Mouse (Mus musculus): ENCODE results near the gene Zfhx3. TPM values are rescaled to one million over a fixed set of nuclear protein-coding genes. Genes with fewer than 3 reads are reported as not detected.

Gene Zfhx3
- polyA plus RNA-seq, 1 experiment = 6.6 TPM

DNA sequence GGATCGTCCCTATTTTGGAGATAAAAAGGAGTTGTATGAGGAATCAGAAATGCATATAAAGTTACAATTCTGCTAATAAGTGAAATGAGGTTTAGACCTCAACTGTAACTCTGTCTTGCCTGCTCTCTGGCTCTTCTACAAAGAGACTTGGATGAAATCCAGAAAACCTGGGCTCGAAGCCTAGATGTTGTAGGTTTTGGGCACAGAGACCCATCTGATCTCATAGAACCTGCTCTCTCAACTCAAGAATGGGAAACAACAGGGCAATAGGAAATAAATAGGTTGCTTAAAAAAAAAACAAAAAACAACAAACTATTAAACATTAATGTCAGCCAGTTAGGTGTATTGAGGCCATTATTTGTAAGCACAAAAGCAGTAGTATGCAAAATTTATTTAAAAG, 182.6 kb downstream of the Zfhx3 start:
- Histone ChIP-seq H3K27ac (ENCODE audit: control insufficient read depth, insufficient read depth, low read depth, low read length, poor library complexity) (no peak overlapping the region), H3K4me3 (replicated peaks; ENCODE audit: control insufficient read depth, low read depth, low read length) (no peak overlapping the region), H3K4me1 (ENCODE audit: control insufficient read depth, insufficient read depth, low read length) (no peaks in the 10 kb centered on the region)
- TF ChIP-seq CTCF (IDR thresholded peaks at IDR 0.05; ENCODE audit: control insufficient read depth, insufficient read depth, low read length) = no peak
- no peak for TF ChIP-seq POLR2A (IDR thresholded peaks at IDR 0.05; ENCODE audit: borderline replicate concordance, control insufficient read depth, low read depth, low read length)
- WGBS = 60% methylated on average over 2 of the region's 2 CpGs

DNA sequence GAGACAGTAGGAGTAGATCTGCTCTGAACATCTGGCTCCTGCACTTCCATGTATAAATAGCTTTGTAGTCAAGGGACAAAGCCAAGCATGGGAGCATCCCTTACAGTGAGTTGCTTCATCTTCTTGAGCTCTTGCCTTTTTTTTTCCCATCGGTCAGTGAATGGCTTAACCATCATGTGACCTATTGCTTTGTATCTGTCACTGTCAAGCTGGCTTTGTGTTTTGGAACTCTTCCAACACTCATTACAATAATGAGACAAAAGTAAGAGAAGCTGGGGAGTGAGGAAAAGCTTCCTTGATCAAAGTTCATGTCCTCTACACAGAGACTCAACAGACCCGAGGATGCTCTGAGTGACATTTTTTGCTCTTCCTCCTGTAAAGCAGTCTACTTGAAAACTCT, 183.0 kb downstream of the Zfhx3 start:
- Histone ChIP-seq H3K27ac (ENCODE audit: control insufficient read depth, insufficient read depth, low read depth, low read length, poor library complexity) (no peak overlapping the region), H3K4me1 (ENCODE audit: control insufficient read depth, insufficient read depth, low read length) (no peaks in the 10 kb centered on the region), H3K4me3 (replicated peaks; ENCODE audit: control insufficient read depth, low read depth, low read length) (no peak overlapping the region)
- TF ChIP-seq POLR2A (IDR thresholded peaks at IDR 0.05; ENCODE audit: borderline replicate concordance, control insufficient read depth, low read depth, low read length) (no peak), CTCF (IDR thresholded peaks at IDR 0.05; ENCODE audit: control insufficient read depth, insufficient read depth, low read length) (no peak)
- WGBS = 75% methylated on average over 2 of the region's 2 CpGs

DNA sequence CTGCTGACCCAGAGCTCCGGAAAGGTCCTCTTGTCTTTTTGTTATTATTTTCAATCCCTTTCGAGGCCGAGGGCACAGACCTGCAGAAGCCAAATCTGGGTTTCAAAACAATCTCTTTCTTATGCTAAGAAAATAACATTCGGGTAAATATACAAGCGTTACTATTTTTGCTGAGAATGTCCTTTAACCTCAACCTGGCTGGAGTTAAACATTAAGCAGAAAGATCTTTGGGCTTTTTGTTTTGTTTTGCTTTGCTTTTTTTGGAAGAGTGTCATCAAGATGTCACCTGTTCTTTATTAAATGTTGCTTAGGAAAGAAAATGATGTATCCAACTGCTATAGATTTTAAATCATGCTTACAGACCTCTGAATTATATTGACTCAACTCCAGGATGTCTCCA, 204.1 kb downstream of the Zfhx3 start:
- no peak overlapping the region for H3K27ac ChIP-seq (ENCODE audit: control insufficient read depth, insufficient read depth, low read depth, low read length, poor library complexity)
- 76% methylated on average over 5 of the region's 5 CpGs for WGBS
- H3K4me1 ChIP-seq (ENCODE audit: control insufficient read depth, insufficient read depth, low read length) = no peaks in the 10 kb centered on the region
- TF ChIP-seq POLR2A (IDR thresholded peaks at IDR 0.05; ENCODE audit: borderline replicate concordance, control insufficient read depth, low read depth, low read length) = no peak
- H3K4me3 ChIP-seq (replicated peaks; ENCODE audit: control insufficient read depth, low read depth, low read length) = no peak overlapping the region

DNA sequence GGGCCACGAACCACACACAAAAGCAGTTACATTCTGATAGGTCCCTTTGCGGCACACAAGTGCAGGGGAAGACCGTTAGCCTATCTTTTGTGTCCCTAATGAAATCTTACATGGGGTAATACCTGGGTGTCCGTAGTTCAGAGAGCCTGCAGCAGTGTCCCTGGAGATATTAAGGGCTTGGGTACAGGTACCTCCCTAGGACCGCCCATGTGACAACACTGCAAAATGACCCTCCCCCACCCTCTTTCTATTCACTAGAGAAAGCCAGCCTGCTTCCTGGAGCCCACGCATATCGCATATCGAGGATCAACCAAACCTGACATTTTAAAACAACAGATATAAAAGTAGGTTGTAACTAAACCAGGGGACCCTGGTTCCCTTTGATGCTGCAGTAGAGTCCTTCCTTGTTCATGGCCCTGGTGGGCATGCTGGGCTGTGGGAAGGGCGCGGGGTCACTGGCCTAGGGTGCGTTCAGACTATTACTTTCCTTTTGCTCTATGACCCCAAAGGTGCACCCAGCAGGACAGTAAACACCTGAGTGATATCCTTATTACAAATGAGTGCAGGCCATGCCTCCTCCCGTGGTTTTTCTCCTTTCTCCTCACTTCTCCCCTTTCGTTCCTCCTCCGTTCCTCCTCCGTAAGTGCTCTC, 206.3 kb downstream of the Zfhx3 start:
- WGBS = 75% methylated on average over 15 of the region's 15 CpGs
- H3K4me3 ChIP-seq (replicated peaks; ENCODE audit: control insufficient read depth, low read depth, low read length) = no peak overlapping the region
- H3K4me1 ChIP-seq (ENCODE audit: control insufficient read depth, insufficient read depth, low read length) = no peaks in the 10 kb centered on the region
- H3K27ac ChIP-seq (ENCODE audit: control insufficient read depth, insufficient read depth, low read depth, low read length, poor library complexity) = no peak overlapping the region
- no peak for TF ChIP-seq CTCF (IDR thresholded peaks at IDR 0.05; ENCODE audit: control insufficient read depth, insufficient read depth, low read length)
- TF ChIP-seq POLR2A (IDR thresholded peaks at IDR 0.05; ENCODE audit: borderline replicate concordance, control insufficient read depth, low read depth, low read length) = no peak

DNA sequence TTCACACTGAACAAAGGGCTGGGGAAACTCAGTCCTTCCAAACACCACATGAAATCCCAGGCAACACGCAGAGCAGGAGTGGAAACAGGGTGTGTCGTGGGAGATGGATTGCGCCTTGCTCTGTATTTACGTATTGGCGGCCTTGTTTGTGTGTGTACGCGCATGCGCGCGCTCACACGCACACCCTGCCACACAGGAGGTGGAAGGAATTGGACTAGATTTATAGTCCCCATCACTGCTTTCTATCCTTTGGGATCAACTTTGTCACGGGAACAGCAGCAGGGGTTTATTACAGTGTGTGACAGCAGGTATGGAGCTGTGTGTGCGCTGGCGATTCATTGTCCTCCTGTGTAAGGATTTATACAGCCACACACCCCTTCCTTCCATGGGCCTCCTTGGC, 228.4 kb downstream of the Zfhx3 start:
- H3K4me3 ChIP-seq (replicated peaks; ENCODE audit: control insufficient read depth, low read depth, low read length) = no peak overlapping the region
- 90% methylated on average over 14 of the region's 14 CpGs for WGBS
- TF ChIP-seq POLR2A (IDR thresholded peaks at IDR 0.05; ENCODE audit: borderline replicate concordance, control insufficient read depth, low read depth, low read length) (no peak), CTCF (IDR thresholded peaks at IDR 0.05; ENCODE audit: control insufficient read depth, insufficient read depth, low read length) (no peak)
- no peaks in the 10 kb centered on the region for H3K4me1 ChIP-seq (ENCODE audit: control insufficient read depth, insufficient read depth, low read length)
- H3K27ac ChIP-seq (ENCODE audit: control insufficient read depth, insufficient read depth, low read depth, low read length, poor library complexity) = no peak overlapping the region

DNA sequence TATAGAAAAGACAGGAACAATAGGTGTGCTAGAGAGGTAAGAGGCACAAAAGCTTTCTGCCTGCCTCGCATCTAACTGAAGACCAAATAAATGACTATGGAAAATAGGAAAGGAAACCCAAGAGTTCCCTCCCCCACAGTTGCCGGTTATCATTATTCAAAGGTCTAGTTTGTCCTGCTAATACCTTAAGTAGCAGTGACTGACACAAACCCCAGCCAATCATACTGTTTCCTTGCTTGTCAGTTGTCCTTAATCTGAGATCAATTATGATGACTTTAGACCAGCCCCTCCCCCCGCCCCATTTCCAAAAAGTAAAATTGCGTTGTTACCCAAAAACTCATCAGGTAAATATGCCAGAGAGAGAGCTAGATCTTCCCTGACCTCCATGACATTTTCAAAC, 240.9 kb downstream of the Zfhx3 start:
- Histone ChIP-seq H3K27ac (ENCODE audit: control insufficient read depth, insufficient read depth, low read depth, low read length, poor library complexity) (no peak overlapping the region), H3K4me3 (replicated peaks; ENCODE audit: control insufficient read depth, low read depth, low read length) (no peak overlapping the region), H3K4me1 (ENCODE audit: control insufficient read depth, insufficient read depth, low read length) (no peaks in the 10 kb centered on the region)
- no peak for TF ChIP-seq POLR2A (IDR thresholded peaks at IDR 0.05; ENCODE audit: borderline replicate concordance, control insufficient read depth, low read depth, low read length)
- WGBS = 83% methylated on average over 4 of the region's 4 CpGs

DNA sequence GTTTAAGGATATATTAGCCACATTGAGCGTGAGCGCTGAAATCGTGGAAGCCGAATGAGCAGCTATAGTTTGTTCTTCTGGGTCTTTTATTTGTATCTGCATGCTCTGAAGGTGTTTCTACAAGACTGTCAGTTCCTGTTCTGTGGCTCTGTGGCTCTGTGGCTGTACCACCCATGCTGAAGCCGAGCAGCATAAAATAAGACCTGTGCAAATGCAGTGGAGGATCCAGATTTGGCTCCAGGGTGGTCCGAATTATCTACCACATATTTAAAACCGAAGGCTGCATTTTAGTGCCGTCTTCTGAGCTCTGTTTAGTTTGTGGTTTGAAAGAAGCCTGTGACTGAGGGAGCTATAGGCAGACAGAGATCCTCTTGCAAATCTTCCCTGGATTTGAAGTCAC, 241.5 kb downstream of the Zfhx3 start:
- TF ChIP-seq CTCF (IDR thresholded peaks at IDR 0.05; ENCODE audit: control insufficient read depth, insufficient read depth, low read length) = no peak
- no peak for TF ChIP-seq POLR2A (IDR thresholded peaks at IDR 0.05; ENCODE audit: borderline replicate concordance, control insufficient read depth, low read depth, low read length)
- no peaks in the 10 kb centered on the region for H3K4me1 ChIP-seq (ENCODE audit: control insufficient read depth, insufficient read depth, low read length)
- H3K4me3 ChIP-seq (replicated peaks; ENCODE audit: control insufficient read depth, low read depth, low read length) = no peak overlapping the region
- 73% methylated on average over 8 of the region's 8 CpGs for WGBS
- H3K27ac ChIP-seq (ENCODE audit: control insufficient read depth, insufficient read depth, low read depth, low read length, poor library complexity) = no peak overlapping the region

DNA sequence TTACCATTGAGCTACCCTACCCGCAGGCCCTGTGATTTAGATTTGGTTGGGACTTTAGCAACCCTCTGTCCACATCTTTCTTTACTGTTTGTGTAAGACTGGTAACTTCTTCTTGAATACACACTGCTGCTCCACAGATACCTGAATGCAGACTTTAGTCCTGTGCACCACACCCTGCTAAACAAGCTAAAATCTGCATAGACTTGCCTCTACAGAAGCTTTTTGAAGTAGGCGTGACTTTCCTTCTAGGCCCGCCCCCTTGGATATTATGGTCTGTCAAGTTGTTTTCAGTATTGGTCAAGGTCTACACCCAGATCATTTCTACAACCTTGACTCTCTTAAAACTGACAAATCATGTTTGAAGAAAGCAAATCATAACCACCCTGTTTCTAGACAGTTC, 243.8 kb downstream of the Zfhx3 start:
- TF ChIP-seq POLR2A (IDR thresholded peaks at IDR 0.05; ENCODE audit: borderline replicate concordance, control insufficient read depth, low read depth, low read length) = no peak
- no peak for TF ChIP-seq CTCF (IDR thresholded peaks at IDR 0.05; ENCODE audit: control insufficient read depth, insufficient read depth, low read length)
- 68% methylated on average over 3 of the region's 3 CpGs for WGBS
- Histone ChIP-seq H3K4me3 (replicated peaks; ENCODE audit: control insufficient read depth, low read depth, low read length) (no peak overlapping the region), H3K27ac (ENCODE audit: control insufficient read depth, insufficient read depth, low read depth, low read length, poor library complexity) (no peak overlapping the region), H3K4me1 (ENCODE audit: control insufficient read depth, insufficient read depth, low read length) (no peaks in the 10 kb centered on the region)

DNA sequence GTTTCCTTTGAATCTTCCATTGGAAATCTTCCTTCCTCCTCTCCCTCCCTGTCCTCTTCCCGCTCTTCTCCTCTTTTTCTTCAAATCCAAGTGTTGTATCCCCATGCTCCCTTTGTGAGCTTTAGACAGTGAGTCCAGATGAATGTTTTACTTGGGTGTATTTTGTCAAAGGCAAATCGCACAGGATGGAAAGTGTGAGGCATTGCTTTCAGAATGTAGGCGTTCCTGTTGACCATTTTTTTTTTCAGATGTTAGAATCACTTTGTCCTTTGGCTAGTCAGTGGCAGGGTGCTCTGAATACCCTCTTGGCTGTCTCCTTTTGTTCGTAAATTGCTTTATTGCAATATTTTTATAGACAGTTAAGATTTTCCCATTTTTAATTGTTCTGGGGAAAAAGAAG, 245.6 kb downstream of the Zfhx3 start:
- Histone ChIP-seq H3K4me1 (ENCODE audit: control insufficient read depth, insufficient read depth, low read length) (no peaks in the 10 kb centered on the region), H3K27ac (ENCODE audit: control insufficient read depth, insufficient read depth, low read depth, low read length, poor library complexity) (no peak overlapping the region), H3K4me3 (replicated peaks; ENCODE audit: control insufficient read depth, low read depth, low read length) (no peak overlapping the region)
- TF ChIP-seq POLR2A (IDR thresholded peaks at IDR 0.05; ENCODE audit: borderline replicate concordance, control insufficient read depth, low read depth, low read length) (no peak), CTCF (IDR thresholded peaks at IDR 0.05; ENCODE audit: control insufficient read depth, insufficient read depth, low read length) (no peak)
- WGBS = 67% methylated on average over 4 of the region's 4 CpGs
